Mouse (Mus musculus) embryo, embryonic 10.5 days (tissue): ENCODE measurements at regions not wholly inside any gene's neighbourhood (a gene's known extent, or its start where the extent isn't known, plus 50 kb on each side); places are given as distances from the start of the nearest gene placed in this dataset.

ENCODE experiments used
- DNase-seq: peaks from one replicate; pipeline ENCODE4 v3.0.0-alpha.2; 2015; ENCODE audit warnings: low spot score

DNA sequence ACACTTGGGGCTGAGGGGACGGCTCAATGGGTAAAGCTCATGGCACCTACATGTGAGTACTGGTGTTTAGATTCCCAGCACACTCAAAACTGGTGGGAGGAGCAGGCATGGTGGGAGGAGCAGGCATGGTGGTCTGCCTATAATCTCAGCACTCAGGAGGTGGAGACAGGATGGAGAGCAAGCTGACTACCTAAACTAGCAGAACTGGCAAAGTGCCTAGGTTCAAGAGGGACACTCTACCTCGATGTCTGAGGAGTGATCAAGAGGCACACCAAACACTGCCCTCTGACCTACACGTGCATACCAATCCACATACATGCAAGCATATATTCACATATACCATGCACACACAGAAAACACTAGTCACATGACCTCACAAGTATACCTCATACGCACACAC is 150.7 kb upstream of the Klf14 start:
- no peak for DNase-seq

DNA sequence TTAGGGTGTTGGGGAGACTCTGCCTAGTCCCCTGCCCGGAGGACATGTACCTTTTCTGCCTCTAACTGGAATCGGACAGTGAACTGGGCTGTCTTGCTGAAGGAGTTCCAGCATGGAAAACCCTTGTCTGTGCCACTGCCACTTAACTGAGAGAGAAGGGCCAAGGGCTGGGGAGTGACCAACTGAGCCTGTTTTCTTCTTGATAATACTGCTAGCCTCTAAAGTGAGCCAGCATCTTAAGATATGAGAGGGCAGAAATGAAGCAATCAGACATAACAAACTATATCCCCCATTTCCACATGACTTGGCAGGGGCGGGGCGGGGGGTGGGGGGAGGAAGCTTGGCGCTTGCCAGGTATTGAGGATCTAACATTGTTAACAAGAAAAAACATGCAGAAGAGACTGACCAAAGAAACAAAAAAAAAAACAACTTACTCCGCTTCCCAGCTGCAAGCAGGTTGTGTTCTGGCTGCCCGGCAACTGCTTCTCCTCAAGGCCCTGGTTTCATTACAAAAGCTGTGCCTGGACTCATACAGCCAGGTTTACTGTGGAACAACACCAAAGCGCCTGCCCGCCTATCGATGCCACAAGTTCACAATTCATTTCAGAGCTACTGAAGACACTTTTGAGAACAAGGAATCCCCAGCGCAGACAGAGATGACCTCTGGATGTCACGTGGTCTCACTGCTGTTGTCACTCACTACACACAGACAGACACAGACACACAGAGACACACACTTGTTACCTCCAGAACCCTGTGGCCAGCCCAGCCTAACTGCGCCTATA is 153.6 kb upstream of the Klf14 start:
- no peak for DNase-seq

- DNase-seq = peak; percentile 6
These were observed 154.9 kb upstream of the Klf14 start for GRCm38 (mm10) chr6:31113558-31114326.

- DNase-seq = no peak
These were observed 155.8 kb upstream of the Klf14 start for GRCm38 (mm10) chr6:31114336-31115335.

- no peak for DNase-seq
These were observed 156.7 kb upstream of the Klf14 start for GRCm38 (mm10) chr6:31115566-31115965.

DNA sequence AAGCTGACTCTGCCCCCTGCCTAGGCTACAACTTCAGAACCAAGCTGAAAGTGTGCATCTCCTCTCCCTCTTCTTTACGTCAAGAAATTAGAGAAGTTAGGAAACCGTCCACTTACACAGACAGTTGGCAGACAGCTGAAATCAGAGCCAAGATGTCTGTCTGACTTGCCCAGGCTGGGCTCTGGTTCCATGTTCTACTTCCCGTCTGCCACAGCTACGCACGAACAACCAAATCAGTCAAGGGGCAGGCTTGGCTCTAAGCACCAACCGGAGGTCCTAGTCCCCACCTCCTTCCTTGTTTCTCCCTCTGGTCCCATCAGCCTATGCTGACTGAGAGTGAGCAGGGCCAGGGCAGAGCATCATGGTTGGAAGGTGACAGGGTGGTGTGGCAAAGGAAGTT is 157.5 kb upstream of the Klf14 start:
- no peak for DNase-seq

- DNase-seq = no peak
These were observed 158.8 kb upstream of the Klf14 start for GRCm38 (mm10) chr6:31117666-31118065.

DNA sequence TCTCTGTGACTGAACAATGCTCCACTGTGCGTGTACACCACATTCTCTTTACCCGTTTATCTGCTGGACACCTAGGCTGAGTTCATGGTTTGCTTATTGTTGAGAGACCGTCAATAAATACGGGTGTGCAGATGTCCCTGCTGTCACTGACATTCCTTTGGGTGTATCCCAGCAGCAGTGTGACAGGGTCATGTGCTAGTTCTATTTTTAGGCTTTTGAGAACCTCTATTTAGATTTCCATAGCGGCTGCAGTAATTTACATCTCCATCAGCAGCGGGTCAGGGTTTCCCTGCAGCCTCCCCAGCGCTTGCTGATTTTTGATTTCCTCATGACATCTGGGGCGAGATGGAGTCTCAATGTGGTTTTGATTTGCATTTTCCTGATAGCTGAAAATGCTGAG is 162.1 kb upstream of the Klf14 start:
- DNase-seq = peak; percentile 69

DNA sequence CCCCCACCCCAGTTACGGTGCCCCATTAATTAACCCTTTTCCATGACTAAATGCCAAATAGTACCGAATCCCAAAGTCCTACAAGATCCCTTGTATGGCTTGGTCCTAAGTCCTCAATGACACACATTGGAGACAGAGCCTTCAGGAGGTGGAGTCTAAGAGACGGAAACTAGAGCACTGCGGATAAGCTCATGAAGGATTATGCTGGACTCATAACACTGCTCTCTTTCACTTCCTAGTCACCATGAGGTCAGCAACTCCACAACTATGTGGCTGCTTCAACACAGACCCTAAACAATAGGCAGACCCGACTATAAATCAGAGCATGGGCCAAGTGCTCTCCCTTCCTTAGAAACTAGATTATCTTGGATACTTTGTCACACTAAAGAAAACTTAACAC is 164.0 kb upstream of the Klf14 start:
- no peak for DNase-seq

DNA sequence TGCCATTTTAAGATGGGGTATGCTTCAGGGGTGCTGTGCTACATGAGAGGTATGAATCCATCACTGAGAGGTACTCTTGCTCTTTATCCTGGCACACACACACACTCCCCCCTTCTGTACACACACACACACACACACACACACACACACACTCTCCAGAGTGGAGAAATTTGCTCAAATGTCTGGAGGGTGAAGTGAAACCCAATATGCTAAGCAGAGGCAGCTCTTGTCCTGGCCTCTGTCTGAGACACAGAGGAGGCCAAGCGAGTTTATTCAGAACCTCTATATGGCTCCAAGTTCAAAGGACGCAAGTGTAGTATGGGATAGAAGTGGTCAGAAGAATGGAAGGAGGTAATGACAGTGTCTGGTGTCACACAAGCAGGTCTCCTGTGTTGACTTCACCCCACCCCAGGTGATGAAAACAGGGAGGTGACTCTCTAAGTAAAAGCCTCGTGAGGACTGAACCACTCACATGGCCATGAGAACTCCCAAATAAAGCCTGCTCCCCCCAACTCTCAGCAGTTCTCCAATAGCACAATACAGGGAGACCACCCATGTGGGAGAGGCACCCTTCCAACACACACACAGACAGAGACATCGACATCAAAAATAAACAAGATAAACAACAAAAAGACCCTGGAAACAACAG is 164.6 kb upstream of the Klf14 start:
- no peak for DNase-seq

DNA sequence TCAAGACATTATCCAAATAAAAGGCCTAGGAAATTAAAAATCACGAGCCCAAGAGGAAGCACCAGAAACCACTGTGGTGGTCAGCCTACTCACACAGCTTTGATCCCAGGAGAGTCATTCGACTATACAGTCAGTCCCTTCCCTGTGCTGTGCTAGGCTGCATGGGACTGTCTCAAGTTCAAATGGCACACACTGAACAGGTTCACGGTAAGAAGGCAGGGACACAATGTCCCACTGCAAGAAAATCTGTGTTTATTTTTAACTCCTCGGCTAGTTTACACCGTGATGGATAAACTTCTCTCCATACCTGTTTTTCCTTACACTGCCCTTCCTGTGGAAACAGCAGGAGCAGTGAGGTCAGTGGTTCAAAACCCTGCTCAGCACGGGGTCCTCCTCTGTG is 165.2 kb upstream of the Klf14 start:
- DNase-seq = no peak

- DNase-seq = no peak
These were observed 166.0 kb upstream of the Klf14 start for GRCm38 (mm10) chr6:31124872-31125271.

DNA sequence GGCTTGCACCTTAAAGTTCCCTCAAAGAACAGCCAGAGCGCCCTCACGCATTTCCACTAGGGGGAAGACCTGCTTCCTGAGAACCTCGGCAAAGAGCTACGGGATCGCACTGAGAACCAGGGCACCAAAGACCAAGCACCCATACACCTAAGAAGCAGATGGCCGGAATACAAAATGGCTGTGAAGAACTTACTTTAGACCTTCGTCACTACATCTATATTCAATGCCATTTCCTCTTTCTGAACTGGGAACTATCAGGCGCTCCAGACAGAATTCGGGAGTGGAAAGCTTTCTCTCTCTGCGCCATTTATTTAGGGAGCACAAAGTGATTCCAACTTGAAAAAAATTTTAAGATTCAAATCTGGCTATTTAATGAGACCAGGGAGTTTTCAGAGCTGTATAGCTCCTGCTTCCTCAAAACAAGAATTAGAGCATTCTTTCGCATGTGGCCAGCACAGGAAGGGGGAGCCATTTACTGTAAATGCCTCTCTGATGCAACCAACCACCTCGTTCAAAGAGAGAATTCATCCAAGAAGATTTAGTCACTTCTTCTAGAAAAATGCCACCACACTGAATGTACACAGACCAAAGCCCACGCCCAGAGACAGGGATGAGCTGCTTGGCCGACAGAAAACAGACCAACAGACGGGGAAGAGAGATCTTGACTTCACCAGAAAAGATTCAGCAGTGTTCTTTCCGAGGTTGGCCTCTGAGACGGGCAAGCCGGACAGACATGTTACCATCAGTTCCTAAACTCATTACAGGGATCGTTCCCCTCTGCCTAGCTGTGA is 166.6 kb upstream of the Klf14 start:
- peak; percentile 51 for DNase-seq

DNA sequence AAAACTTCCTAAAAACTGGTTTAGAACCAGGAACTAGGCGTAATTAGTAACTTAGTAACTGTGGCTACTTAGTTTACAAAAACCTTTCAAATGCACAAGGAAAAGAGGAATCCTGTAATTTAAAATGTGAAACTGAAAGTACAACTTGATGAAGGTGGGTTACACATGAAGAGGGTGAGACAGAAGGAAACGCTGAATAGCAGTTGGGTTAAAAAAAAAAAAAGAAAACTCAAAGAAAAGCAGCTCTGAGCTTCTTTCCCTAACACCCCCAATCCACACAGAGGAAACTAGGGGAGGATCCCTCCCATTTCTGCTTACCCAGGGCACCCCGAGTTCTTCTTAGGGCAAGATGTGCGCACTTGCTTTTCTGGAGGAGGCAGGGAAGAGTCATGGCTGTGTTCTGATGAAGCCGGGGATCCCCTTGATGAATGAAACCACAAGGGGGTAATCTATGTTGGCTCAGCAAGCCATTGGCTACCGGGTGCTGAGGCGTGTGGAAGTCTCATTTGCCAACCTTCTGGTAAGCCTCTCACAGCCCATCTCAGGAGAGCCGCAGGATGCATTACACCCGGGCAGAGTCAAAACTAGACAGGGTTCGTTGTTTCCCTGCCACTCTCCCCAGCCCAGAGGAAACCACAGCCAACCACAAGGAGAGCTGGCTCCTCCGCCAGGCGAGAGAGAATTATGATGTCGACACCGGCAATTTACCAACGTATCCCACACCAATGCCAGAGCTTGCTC is 167.4 kb upstream of the Klf14 start:
- no peak for DNase-seq

DNA sequence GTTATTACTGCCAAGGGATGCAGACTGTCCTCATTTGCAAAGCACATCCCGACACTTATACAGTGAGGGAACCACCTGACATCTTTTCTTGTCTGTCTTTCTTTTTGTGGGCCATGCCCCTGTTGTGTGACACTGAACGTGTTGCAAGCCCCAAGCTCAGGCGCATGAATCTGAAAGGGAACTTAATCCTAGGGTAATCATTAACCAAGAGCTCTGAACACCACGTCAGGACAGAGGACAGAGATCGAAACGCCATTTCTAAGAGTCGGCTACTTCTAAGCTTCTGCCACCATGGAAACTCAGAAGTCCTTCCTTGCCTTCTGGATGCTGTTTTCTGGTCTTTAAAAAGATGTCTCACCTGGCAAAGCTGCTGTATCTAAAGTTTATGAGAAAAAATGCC is 170.3 kb upstream of the Klf14 start:
- DNase-seq = no peak

DNA sequence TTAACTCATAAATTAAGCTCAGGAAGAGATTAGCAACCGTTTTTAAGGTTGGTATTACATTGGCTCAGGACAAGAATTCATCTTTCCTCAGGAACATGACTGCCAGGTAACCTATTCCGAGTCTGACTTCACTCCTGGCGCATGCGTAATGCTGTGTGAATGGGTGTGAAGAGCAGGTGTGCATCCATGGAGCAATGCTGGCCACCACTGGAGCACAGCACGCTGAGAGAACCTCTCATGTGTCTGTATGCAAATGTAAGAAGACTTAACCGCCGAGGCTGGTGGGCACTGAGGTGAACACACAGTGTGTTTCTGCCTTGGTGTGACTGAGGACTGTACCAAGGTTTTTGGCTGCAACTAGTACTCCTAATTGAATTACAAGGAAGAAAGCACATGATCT is 171.1 kb upstream of the Klf14 start:
- no peak for DNase-seq

DNA sequence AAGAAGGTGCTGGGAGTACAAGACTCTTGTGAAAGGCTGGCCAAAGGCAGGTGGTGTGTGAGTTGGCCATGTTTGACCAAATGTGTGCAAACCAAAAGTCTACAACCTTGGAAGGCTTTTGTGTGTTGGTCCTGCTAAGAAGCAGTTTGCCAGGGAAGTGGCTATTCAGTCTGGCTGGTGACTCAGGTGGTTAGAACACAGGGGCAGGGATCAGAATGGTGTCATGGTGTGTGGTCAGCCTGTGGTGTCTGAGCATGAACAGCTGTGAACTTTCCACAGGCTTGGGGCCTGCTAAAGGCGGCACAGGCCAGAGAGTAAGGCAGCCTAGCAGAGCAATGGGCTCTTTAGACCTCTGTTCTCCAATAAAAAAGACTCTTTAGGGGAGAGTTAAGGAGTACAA is 171.6 kb upstream of the Klf14 start:
- DNase-seq = no peak

- no peak for DNase-seq
These were observed 172.8 kb upstream of the Klf14 start for GRCm38 (mm10) chr6:31131716-31132115.

DNA sequence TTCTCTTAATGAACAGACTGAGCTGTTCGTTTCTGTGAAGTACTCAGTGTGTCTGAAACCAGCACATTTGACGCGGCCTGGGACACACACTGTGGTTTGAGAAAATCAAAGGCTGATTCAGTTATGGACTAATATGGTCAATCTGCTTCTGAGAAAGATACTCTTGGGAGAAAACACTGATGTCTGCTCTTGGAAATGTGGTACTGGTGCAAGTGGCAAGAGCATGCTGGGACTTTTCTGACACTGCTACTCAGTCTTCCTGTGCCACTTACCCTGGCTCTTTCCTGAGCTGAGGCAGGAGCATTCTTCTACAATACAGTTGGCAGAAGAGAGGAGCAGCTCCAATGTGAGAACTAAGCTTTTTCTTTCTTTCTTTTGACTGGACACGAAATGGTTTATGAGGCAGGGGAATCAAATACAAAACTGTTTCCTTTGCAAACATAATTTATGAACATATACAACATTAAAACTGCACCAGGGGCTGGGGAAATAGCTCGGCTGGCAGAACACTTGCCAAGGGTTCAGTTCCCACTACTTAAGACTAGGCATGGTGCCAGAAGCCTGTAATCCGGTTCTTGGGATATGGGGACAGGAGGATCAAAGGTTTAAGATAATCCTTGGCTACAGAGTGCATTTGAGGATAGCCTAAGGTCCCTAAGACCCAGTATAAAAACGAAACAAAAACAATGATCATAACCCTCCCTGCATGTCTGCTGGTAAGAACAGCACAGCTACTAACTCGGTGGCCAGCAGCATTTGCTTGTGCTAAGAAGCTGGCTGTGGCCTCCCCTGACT is 173.7 kb upstream of the Klf14 start:
- DNase-seq = no peak
